Mouse (Mus musculus) thymus, postnatal 36 days (tissue): ENCODE results near the gene Hdac9.
A peak's percentile ranks its signal among the peaks of the same experiment; 100 is the strongest.

Source experiments
- DNase-seq, 2 experiments: peaks; one replicate each; pipeline ENCODE4 v3.0.0; 2022; ENCODE audit warnings: mixed read lengths in 2 of 2

Gene Hdac9

DNA sequence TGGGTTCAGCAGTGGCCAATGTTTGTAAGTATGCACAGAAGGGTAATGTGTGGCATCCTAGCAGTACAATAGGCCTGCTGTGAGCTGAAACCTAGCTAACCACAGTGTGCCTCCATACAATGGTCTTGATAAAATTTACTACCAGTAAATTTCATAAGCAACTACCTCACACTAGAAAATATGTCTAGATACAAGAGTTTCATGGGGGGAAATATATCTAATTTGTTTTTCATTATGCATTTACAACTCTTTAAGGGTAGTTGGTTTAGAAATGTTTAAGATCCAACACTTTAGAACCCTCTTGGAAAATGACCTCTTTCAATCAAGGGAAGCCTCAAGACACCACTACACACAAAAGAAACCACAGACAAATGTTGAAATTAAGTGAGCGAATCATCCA, 589.8 kb downstream of the Hdac9 start:
- no peak for DNase-seq

DNA sequence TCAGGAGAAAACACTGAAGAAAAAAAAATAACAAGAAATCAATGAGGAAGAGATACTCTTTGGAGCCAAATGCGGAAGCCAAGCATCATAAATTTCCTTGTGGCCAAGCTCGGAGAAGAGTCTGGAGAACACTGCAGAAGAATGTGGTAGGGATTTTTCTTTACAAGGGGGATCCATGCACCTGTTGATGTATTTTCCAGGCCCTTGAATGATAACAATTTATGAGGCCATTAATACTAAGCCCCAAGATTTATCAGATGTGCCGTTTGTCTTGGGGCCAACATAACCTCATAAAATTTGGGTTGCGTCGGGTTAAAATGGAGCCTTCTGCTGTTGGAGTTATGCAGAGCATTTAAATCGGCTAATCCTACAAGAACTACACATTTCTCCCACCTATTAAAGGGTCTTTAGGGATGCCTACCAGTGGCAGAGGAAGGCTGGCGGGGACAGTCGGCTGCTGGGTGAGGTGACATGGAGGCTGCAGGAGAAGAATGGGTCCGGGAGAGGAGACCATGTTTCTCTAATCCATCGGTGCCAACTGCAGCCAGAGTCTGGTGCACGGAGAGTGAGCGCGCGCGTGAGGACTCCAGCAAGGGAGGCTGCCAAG, 604.7 kb downstream of the Hdac9 start:
- no peak for DNase-seq

DNA sequence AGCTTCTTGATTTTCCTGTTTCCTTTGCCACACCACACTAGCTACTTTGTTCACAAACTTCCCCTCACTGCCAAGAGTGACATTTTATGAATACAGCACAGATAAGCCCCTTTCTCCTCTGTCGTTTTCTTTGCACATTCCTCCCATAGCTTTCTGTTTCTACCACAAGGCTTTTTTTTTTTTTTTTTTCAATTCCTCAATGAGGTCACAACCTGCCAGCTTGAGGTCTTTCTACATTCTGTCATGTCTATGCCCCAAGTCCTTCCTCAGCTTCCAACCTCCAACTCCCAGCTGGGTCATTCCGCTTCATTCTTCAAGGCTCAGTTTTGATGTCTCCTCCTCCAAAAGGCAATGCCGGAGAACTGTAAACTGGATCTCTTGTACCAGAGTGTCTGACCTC, 611.4 kb downstream of the Hdac9 start:
- DNase-seq: no peak

DNA sequence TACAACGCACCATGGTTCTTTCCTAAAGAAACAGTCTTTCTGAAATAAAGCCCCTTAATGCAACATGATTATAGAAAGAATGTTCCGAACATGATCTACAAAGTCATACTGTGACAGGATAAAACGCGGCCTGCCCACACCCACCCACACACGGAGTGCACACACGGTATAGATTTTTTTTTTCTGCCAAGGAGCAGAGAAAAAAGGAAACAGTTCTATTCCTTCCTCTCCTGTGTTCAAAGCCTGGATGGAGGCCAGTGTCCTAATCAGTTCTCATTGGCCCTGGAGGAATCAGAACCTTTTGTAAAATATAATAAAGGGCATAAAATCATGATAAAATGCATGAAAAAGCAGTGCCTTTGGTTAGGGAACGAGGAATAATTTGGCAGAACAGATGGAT, 624.5 kb downstream of the Hdac9 start:
- no peak for DNase-seq

- DNase-seq: no peak
These were observed 629.7 kb downstream of the Hdac9 start for GRCm38 (mm10) chr12:34287218-34287617.

GRCm38 (mm10) chr12:34284888-34285287, 632.0 kb downstream of the Hdac9 start:
- DNase-seq: no peak

- no peak for DNase-seq
These were observed 632.5 kb downstream of the Hdac9 start for GRCm38 (mm10) chr12:34284396-34284795.

- no peak for DNase-seq
These were observed 638.1 kb downstream of the Hdac9 start for GRCm38 (mm10) chr12:34278822-34279221.

DNA sequence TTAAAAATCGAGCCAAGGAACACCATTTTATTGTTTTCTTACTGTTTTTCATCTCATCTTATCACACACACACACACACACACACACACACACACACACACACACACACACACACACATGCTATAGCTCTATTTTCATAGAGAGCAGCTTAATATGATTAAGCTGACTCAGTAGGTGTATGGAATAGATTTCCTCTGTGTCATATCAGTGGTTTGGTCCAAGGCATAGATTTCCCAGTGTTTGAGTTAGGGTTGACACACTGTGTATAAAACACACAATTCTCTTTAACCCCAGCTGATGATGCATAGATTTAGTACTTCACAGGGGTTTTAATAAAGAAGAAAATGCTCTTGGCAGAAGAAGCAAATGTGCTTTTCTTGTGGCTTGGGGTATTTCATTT, 643.1 kb downstream of the Hdac9 start:
- no peak for DNase-seq

DNA sequence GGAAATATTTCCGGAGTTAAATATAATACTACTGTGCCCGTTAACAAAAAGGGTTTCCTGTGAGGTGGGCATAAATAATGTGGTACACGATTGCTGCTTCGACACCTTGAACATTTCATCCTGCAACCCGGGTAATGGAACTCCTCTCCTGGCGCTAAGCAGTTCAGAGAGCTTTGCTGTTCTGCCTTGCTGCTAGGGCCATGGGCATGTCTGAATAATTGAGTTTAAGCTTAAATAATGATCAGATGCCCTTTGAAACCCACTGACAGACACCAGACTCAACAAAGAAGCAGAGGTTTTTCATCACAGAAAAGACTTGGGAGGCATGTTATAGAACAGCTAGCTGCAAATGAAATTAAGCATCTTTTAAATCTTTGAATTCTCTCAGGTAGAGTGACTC, 646.8 kb downstream of the Hdac9 start:
- DNase-seq: no peak

- no peak for DNase-seq
These were observed 647.3 kb downstream of the Hdac9 start for GRCm38 (mm10) chr12:34269472-34270040.

DNA sequence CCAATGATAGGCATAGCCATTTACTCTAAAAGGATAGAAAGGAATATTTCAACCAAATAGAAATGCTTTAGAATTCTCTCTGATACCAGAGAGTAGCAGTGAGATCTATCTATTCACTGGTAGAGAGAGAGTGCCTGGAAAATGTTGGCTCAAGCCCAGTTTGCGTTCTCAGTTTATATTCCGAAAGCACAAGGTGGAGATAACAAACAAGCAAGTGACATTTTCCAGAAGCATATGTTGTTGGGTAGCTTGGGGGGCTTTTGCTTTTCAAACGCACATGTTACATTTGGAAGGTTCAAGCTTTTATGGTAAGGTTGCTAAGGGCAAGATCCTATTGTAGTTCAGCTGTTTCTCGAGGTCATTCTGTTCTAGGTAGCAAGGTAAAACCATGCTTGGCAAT, 657.2 kb downstream of the Hdac9 start:
- no peak for DNase-seq

- no peak for DNase-seq
These were observed 667.7 kb downstream of the Hdac9 start for GRCm38 (mm10) chr12:34249160-34249559.

- peak; percentile 19 to 20 for DNase-seq
These were observed 668.4 kb downstream of the Hdac9 start for GRCm38 (mm10) chr12:34248193-34249121.

DNA sequence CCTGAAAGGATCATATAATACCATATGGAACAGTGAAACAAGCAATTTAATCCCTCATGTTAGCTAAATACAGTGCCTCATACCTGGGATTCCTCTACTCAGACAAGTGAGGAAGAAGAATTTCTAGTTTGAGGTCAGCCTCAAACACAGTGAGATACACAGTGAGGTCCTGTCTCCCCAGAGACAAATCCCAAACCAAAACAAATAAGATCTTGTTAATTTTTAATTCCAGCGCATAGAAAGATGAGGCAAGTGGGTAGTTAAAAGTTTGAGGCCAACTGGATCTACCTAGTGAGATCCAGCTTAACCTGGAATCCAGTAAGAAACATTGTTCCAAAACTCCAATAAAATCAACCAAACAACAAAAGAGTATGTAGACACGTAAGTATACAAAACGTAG, 678.1 kb downstream of the Hdac9 start:
- DNase-seq: no peak

- no peak for DNase-seq
These were observed 685.2 kb downstream of the Hdac9 start for GRCm38 (mm10) chr12:34231621-34232150.

GRCm38 (mm10) chr12:34224505-34224904, 692.4 kb downstream of the Hdac9 start:
- DNase-seq: no peak

GRCm38 (mm10) chr12:34221014-34221413, 695.9 kb downstream of the Hdac9 start:
- DNase-seq: no peak

DNA sequence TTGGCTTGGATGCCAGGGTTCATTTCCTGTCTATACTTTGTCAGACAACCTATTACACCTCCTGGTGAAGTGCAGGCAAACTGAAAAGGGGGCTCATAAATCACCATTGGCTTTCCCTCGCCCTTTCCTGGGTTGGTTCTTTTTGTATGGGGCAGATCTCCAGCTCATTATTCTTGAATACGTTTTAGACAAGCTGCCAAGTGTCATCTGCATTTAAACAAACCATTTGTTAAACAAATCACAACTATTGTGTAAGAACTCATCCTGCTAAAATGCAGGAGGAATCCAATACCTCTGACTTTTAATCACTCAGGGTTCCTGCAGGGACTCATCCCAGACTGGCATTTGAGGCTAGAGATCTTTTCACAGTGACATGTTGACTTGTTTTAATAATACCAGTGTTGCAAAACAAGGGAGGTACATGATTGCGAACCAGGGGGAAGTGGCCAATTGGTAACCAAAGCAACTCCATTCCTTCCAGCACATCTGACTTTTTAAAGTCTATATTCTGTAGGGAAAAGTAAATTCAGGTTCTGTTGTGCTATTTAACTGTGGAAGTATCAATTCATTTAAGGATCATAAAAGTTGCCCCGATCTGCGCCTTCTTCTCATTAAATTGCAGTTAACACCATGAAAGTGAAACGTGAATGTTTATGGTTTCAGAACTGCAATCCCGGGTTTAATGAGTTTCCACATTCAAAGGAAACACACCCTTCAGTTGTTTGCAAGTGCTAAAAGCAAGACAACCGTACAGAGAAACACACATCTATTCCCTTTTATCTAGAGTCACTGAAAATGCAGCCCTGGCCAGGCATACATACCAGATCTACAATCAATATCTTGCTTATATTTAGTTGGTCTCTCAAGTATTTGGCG, 696.6 kb downstream of the Hdac9 start:
- no peak for DNase-seq

DNA sequence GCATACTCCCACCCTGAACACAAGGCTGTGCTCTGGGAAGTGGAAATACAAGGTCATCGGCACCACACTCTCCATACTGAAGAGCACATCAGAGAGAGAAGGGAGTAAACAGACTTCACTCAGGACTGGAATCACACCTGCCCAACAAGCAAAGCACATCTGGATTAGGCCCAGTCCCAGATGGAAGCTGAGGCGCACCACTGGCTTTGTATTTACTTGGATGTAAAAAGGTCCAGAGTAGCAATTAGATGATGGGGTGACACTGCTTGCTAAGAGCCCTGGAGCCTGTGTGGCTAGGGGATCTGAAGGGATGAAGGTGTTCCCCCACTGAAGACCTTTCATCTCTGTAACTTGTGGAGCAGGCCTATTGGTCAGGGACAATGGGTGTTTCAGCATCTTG, 698.3 kb downstream of the Hdac9 start:
- no peak for DNase-seq

GRCm38 (mm10) chr12:34215023-34216020, 701.6 kb downstream of the Hdac9 start:
- DNase-seq: no peak
